Mouse (Mus musculus): ENCODE measurements around the gene Amotl1. TPM values are rescaled to one million over a fixed set of nuclear protein-coding genes. Genes with fewer than 3 reads are reported as not detected.
"Not testable (repeated sequence)": the region's sequence is repeated elsewhere in the genome, so short reads cannot be mapped to it uniquely, and the experiment has no call there.

The Amotl1 gene
- 10 to 100 TPM; 19.7 to 25.3 (median 21.9) TPM for total RNA-seq (2022)

DNA sequence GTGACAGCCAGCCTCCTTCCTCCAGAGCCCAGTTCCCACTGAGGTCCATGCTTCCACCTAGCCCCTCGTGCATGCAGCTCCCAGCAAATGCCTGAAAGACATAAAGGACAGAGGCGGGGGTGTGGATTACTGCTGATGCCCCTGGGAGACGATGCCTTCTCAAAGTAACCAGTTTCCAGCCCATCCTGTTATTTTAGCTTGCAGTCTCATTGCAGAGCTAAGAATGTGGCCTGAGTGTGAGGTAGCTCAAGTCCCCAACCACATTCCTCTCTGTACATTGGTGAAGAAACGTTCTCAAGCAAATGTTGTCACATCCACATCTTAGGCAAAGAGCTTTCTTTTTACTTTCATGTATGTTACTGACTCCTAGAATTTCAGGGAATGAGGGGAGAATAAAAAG, at the start of gene Amotl1:
TSS of gene Amotl1 (minus strand) at position 101 of the 400 bp plus-strand sequence.
- DNase-seq (ENCODE audit: low spot score in 2 of 2) = no peak

DNA sequence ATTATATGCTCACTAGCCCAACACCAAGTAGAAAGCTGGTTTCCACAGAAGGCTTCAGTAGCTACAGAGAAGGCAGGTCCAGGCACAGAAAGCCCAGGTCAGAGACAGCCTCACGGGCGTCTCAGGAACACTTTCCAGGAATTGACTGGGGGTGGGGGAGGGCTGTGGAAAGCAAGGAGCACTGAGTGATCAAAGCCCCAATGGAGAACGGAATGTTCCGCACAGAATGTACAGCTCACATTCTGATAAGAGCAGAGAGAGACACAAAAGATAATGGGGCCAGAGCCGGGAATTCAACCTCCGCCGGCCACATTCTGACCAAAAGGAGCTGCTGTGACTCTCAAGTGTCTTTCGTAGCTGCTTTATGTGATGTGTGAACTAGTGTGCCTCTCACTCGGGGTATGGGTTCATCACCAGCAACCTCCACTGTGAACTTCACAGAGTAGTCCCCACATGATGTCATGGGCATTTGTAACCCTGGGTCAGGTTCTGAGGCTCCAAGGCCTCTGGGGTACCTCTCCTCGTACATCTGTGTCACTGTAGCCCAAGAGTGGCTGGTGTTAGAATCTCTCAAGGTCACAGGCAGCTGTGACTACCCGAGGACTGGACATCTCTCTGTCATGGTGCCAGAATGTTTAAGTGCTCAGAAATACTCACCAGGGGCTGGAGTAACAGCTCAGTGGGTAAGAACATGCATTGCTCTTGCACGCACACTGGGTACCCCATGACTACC, 44.7 kb upstream of the Amotl1 start:
- no peak for DNase-seq (ENCODE audit: low spot score in 2 of 2)

DNA sequence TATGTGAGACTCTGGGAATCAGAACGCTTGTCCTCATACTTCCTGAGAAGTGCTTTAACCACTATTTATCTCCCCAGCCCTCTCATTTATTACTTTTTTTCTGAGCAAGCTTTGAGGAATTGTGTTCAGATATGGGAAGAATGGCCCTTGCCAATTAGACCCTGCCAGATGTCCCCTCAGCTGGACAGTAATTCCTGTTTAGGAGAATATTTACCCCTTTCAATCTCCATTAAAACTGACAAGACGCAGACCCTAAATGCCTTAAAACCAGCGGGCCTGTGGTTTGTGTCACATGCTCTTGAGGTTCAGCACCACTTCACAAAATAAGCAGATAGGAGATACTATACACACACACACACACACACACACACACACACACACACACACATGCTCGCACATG, 39.5 kb upstream of the Amotl1 start:
- no peak for DNase-seq (ENCODE audit: low spot score in 2 of 2)

DNA sequence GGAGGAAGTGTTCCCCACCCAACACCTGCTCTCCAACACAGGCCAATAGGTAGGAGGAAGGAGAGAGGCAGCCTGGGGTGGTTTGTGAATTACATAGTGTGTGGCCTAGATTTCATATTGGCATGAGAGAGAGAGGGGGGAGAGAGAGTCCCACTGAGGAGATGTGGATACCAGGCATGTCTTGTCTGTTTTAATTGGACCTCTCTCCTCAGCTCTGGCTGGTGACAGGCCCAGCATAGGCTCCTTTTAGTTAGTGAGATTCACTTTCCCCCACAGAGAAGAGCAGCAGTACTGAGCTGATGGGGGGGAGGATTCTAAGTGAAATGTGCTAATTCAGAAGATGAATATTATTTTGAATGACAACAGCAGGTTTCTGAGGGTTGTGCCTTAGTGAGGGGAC, 37.9 kb upstream of the Amotl1 start:
- DNase-seq (ENCODE audit: low spot score in 2 of 2) = no peak

DNA sequence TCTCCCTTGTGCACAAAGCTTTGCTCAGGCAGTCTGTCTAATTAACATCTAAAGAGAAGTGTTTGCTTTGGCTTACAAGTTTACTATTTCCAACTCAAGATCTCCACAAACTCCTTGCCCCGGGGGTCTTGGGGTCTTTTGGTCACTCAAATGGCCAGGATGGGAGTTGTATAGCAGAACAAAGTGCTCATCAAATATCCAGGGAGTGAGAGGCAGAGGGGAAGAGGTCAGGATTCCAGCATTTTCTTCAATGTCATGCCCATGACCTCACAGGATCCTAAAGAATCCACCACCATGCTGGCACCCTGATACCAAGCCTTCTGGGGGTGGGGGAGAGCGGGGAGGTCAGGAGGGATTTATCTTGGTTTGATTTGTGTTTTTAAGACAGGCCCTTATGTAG, 35.7 kb upstream of the Amotl1 start:
- no peak for DNase-seq (ENCODE audit: low spot score in 2 of 2)

DNA sequence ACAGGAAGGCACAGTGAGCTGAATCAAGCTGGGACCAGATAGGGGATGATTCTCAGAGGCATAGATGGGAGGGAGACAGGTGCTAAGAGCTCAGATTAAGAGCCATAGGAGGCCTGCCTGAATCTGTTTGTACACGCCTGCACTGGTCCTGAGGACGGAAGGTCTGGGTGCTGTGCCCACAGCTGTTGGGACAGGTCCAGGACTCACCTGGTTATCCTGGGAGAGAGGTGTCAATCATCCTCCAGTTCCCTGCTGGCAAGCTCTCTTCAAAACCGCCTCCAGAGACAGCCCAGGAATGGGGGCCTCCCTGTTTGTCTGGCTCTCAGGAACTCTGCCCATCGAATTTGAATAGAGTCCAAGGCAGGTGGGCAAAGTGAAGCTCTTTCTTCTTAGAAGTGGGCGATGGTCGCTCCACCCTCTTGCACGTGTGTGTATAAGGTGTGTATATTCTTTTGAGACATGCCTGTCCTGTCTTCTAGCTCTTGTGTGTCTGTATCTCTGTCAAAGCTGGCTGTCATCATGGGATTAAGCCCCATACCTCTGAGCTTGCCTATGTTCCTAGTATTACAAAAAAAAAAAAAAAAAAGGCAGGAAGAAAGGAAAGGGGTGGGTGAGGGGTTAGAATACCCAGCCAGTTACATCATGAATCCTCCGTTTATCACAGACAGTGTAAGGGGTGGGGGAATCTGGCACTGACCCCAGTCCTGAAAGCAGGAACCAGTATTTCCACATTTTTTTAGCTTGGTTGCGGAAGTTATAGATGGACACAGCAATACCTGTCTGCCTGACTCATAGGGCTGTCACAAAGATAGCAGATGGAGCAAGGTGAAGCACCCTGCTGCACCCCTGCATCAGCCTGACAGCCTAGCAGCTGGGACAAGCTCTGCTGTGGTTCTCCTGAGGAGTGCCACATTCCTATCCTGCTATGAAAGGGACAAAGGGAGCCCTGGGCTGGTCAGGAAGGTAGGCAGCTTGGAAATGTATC, 31.1 kb upstream of the Amotl1 start:
- DNase-seq (ENCODE audit: low spot score in 2 of 2) = no peak

DNA sequence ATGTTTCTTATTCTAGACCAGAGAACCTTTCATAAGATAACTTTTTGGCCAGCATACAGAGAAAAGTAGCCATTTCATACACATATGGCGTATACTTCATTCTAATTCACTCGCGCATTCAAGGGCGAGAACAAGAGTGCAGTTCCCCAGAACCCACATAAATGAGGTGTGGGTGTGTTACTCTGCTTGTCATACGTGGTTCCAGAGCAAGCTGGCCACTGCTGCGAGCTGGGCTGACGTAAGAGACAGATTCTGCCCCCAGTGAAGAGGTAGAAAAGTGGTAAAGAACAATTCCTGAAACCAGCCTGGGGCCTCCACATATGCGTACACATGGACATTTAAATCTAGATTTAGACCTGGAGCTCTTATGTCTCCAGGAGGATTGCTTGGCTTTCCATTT, 29.6 kb upstream of the Amotl1 start:
- DNase-seq (ENCODE audit: low spot score in 2 of 2) = no peak

DNA sequence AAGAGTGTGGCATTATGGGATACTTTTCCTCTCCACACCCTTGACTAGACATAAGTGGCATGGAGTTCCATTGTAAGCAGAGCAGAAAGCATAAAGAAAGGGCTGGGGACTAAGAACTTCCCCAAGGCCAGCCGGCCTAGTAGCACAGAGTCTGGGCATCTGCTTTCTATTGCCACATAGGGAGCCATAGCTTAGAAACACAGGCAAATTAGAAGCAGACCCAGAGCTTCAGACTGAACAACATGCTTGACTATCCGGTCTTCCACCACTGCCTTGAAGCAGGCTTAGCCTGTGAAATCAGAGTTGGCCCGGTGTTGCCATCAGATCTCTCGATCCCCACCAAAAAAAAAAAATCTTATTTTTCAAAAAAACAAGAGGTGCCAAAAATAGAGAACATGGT, 28.3 kb upstream of the Amotl1 start:
- DNase-seq (ENCODE audit: low spot score in 2 of 2) = no peak

DNA sequence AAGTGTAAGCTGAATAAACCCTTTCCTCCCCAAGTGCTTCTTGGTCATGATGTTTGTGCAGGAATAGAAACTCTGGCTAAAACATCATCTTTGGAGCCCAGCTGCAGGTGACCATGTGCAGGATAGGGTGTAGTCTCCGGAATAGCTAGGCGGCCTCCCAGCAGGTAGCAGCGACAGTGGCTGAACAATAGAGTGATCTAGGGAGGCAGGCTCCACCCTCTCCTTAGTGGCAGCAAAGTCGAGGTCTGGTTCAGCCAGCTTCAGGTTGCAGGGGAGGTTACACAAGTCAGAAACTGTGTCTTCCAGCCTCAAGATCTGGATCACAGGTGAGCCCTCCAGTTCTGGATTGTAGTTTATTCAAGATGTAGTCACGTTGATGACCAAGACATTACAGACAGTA, 27.1 kb upstream of the Amotl1 start:
- DNase-seq (ENCODE audit: low spot score in 2 of 2) = not testable (repeated sequence)

DNA sequence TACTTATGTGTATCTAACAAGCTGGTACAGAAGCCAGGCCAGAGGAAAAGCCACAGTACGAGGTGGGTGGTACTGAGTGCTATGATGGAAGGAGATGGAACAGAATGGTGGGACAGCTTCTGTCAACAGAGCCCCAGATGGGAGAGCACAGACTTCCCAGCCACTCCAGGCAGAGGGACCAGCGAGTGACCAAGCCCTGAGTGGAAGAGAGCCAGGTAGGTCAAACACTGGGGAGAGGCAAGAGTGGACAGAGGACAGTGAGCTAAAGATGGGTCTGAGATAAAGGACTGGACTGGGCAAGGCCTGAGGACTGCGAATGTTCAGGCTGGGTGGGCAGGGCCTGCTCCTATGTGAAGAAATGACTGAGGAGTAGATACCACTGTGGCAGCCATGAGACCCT, 23.5 kb upstream of the Amotl1 start:
- DNase-seq (ENCODE audit: low spot score in 2 of 2) = no peak

DNA sequence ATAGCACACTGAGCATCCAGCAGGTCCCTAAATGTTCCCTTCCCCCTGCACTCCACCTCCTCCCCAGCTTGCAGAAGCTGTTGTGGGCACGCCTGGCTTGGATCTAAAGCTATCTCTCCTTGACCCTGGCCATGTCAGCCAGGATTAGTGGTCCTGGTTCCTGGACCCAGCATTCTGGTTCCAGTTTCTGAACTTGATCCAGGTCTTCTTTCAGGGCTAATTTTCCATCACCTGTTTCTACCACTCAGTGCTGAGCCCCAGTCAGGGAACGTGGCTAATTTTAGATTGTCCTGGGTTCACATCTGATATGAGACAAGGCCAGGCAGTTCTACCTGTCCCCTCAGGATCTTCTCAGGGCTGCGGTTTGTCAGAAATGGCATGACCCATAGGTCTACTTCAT, 21.2 kb upstream of the Amotl1 start:
- DNase-seq (ENCODE audit: low spot score in 2 of 2) = no peak

DNA sequence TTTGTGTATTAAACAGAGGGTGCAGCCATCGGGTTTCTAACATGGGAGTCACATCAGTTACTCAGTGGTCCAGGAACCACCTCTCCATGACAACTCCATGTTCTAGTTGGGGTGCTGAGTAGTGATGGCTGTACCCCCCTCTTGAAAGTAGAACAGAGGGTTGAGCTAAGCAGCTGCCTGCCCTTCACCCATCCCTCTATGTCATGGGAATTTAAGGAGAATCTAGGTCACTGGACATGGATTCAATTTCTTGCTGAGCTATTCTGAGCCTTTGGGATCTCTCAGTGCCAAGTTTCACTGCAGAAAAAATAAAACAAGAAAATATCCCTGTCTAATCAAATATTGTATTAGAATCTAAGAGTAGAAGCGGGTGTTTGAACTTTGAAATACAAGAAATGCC, 18.7 kb upstream of the Amotl1 start:
- DNase-seq (ENCODE audit: low spot score in 2 of 2) = no peak

DNA sequence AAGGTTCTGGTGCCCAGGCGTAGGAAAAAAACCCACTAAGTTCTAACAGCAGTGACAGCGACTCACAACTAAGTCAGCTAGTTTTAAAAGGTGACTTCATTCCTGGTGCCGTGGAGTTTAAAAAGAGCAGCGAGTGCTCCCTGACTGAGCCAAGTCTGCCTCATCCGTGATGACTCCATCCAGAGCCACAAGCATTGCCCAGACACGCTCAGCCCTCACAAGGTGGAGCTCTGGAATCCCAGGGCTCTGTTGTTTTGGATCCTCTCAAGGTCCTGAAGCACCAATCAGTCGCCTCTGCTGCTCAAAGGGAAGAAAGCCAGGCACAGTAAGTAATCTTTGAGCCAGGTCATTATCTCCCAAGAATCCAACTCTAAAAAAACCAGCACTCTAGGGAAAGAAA, 18.0 kb upstream of the Amotl1 start:
- DNase-seq (ENCODE audit: low spot score in 2 of 2) = no peak

DNA sequence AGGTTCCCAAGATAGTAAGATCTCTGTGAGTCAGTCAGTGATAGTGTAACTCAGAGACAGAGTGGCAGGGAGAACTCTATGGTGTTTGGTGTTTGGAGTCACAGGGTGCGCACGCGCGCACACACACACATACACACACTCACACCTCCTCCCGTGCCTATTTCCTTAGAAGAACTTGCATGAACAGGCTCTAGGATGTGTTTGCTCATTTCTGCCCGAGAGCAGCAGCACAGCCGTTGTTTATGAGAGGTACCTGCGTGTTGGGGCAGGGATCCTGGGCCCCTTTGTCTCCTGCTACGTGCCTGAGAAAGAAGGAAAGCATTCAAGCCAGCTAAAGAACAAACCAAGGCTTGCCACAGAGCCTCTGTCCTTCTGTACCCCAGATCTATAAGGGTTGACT, 17.3 kb upstream of the Amotl1 start:
- DNase-seq (ENCODE audit: low spot score in 2 of 2) = no peak

DNA sequence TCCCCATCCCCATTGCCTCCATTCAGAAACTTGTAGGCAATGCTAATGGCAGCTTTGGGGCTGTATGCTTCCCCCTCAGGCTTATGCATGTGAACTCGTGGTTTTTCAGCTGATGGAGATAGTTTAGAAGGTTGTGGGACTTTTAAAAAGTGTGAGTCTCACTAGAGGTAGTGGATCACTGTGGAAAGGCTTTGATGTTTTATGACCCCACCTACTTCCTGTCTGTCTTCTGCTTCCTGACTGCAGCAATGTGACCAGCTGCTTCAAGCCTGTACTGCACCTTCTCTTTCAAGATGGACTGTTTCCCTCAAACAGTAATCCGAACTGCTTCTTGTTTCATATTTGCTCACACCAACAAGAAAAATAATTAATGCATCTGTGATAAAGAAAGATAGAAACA, 13.1 kb upstream of the Amotl1 start:
- DNase-seq (ENCODE audit: low spot score in 2 of 2) = no peak

DNA sequence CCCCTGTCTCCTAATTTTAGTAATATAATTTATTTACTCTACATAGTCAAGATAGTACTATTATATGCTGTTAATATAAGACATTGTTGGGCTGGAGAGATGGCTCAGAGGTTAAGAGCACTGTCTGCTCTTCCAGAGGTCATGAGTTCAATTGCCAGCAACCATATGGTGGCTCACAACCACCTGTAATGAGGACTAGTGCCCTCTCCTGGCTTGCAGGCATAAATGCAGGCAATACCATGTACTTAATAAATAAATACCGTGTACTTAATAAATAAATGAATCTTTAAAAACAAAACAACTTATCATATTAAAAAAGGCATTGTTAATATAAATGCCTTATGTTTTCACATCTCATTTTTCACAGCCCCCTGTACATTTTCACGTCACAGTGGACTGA, 9.2 kb upstream of the Amotl1 start:
- no peak for DNase-seq (ENCODE audit: low spot score in 2 of 2)

DNA sequence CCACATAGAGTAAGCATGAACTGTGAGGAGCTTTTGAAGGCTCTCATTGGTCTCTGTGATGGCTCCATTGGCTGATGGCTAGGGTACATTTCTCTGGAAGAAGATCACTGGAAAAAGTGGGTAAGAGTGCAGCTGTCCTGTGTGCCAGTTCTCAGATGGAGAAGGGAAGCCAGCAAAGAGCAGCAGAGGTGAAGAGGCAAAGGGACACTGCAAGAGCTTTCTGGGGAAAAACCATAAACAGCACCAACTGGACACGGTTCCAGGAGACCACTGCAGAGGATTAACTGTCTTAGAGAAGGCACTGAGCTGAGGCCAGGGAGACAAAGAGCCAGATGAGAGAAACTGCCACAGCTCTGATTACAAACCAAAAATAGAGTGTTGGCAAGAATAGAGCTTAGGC, 7.9 kb upstream of the Amotl1 start:
- DNase-seq (ENCODE audit: low spot score in 2 of 2) = no peak

DNA sequence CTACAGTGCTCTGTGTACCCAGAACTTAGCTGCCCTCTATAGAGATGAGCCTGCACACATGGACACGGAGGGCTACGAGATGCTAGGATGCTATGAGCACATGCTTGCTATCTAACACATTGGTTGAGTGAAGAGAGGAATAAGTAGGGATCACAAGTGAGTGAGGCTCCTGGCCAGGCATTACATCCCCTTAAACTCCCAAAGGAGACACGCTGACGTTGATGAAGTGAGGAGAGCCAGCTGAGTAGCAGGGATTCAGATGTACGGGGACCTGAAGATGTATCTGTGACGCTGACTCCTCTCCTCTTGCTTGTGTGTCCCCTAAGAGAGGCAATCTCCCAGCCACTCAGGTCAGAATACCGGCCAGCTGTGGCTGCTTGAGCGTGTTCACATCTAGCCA, 3.0 kb upstream of the Amotl1 start:
- no peak for DNase-seq (ENCODE audit: low spot score in 2 of 2)

DNA sequence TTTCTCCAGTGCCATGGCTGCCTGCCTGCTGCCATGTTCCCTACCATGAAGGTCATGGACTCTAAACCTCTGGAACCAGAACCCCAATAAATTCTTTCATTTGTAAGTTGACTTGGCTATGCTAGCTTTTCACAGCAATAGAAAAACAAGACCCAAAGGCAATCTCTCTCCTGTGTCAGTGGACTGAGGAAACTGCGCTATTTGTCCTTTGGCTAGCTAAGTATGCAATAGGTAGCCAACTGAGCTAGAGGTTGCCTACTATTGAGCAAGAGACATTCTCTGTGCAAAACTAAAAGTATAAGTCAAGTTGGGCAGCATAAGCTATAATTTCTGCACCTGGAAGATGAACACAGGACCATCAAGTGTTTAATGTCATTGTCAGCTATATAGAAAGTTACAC, 1.8 kb upstream of the Amotl1 start:
- no peak for DNase-seq (ENCODE audit: low spot score in 2 of 2)

DNA sequence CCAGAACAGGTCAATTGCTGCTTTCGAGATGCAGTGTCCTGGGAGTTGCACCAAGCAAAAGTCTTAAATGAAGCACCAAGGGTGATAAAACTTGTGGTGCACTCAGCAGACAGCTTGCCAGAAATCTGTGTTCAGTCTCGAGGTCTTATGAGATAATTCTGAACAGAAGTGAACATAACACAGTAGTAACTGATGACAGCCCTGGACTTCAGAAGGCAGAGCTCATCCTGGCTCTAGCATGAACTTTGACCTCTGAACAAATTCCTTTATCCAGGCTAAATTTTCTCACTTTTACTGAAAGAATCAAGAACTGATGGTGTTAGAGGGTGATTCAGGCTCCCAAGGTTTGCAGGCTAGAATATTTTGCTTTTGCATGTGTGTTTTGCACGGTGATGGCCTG, 1.2 kb upstream of the Amotl1 start:
- no peak for DNase-seq (ENCODE audit: low spot score in 2 of 2)

DNA sequence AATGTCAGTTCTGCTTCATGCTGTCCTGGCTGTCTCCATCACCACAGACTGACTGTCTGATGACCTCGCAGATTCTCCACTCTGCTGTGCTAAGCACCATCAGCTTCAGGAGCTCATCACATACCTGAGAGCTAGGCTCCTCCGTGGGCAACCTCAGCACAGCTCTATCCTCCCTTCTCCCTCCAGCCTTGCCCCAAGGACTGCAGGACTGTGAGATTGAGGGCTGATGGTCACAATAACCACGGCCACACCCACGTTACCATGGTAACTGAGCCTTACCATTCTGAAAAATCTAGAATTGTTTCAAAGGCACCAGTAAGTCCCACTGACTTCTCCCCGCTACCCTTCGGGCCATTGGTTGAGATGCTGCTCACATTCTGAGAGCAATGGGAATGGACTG, 1.5 kb downstream of the Amotl1 start:
- DNase-seq (ENCODE audit: low spot score in 2 of 2) = no peak

DNA sequence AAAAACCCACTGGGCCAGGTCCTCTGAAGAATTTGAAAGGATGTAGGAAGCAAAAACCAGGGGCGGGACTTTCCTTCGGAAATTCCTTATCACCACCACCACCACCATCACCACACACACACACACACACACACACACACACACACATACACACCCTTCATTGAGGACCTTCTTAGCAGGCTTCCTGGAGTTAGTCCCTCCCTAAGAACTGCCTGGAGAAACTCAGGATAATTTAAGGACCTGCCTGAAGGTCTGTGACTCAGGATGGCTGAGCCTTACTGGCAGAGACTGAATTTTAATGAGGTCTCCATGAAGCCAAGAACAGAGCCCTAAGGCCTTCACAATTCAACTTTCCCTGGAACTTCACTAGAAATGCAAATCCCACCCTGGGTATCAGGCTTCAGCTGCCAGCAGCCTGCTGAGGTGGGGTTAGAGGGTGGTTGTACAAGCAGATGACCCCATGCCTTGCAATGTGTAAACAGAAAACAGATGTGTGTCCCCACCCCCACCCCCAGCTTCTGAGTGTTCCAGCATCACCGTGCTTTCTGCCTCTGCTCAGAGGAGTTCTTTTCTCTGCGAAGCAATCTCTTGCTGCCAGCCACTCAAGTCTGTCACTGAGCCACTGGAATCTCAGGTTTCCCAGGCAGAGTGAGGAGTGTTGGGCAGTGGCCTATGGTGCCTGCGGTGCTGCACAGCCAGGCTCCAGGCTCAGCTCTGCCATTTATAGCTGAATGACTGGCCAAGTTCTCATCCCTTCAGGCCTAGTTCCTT, 2.4 kb downstream of the Amotl1 start:
- DNase-seq (ENCODE audit: low spot score in 2 of 2) = no peak
